Comparison of ENCODE assay signal across 33 mouse cellular contexts in the genomic region with DNA sequence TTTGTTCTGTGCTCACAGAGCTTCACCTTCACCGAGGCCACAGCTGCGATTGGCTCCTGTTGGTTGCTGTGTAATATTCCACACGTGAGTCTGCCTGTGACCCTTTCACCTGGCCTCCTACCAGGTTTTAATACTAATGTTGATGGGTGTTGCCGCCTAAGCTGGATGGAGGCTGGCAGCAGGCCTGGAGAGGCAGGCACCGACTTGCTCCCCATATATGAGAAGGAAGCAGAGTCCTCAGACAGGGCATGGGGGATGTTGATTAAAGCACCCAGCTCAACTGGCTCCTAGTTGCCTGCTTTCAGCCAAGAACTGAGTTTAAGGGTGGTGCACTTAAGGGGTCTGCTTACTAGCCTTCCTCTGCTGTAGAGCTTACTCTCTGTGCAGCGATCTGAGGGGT.
DNase-seq lines count a peak whose midpoint lies in the region; ATAC-seq and TF ChIP-seq lines count a peak whose summit lies in the region.
"Had no signal": no experiment of that assay in that cellular context is flagged by ENCODE, and none has a peak within 500 bp of the region (broad histone marks: within the 10 kb centered on the region; RNA-seq: fewer than 3 reads in every experiment).

No protein-coding gene starts in this region.

- no peaks in the 10 kb centered on the region for H3K9me3 ChIP-seq in liver, postnatal 0 days (ENCODE audit: low read length)
- no peaks in the 10 kb centered on the region for H3K9me3 ChIP-seq in stomach, postnatal 0 days (ENCODE audit: control insufficient read depth, low read length)
- H3K9me3 ChIP-seq: embryonic facial prominence, embryonic 13.5 days; forebrain, embryonic 12.5 days; G1E; hindbrain, embryonic 12.5 days; intestine, embryonic 15.5 days; limb, embryonic 10.5 days; limb, embryonic 15.5 days had no signal

- H3K4me2 ChIP-seq in liver, postnatal 0 days (ENCODE audit: low read depth, low read length): no peak overlapping the region
- H3K4me2 ChIP-seq in stomach, postnatal 0 days (replicated peaks; ENCODE audit: low read depth): no peak overlapping the region
- H3K4me2 ChIP-seq: embryonic facial prominence, embryonic 13.5 days; forebrain, embryonic 12.5 days; heart, embryonic 11.5 days; hindbrain, embryonic 12.5 days; intestine, embryonic 15.5 days; limb, embryonic 15.5 days had no signal

- H3K4me1 ChIP-seq in liver, adult 2 months (ENCODE audit: control insufficient read depth, insufficient read depth, low read length): peaks cover 4% of the 10 kb centered on the region
- H3K4me1 ChIP-seq in liver, postnatal 0 days (ENCODE audit: insufficient read depth): 0 out of 2 replicates have a peak, but pooled peaks cover 3% of the 10 kb centered on the region
- H3K4me1 ChIP-seq in stomach, postnatal 0 days (replicated peaks; ENCODE audit: control insufficient read depth, insufficient read depth): no peaks in the 10 kb centered on the region
- H3K4me1 ChIP-seq: forebrain, embryonic 12.5 days; hindbrain, embryonic 12.5 days; intestine, embryonic 15.5 days; limb, embryonic 10.5 days had no signal

- H3K27ac ChIP-seq in liver, adult 2 months (replicated peaks; ENCODE audit: insufficient read depth, low read depth, low read length): no peak overlapping the region
- H3K27ac ChIP-seq in liver, postnatal 0 days (ENCODE audit: low read depth): no peak overlapping the region
- peak overlapping the region; percentile 65 for H3K27ac ChIP-seq in stomach, postnatal 0 days (replicated peaks)
- H3K27ac ChIP-seq: embryonic facial prominence, embryonic 13.5 days; forebrain, embryonic 12.5 days; hindbrain, embryonic 12.5 days; hindbrain, postnatal 0 days; intestine, embryonic 15.5 days; kidney, postnatal 0 days; limb, embryonic 10.5 days; limb, embryonic 15.5 days; liver, embryonic 14.5 days; macrophage had no signal

- no peak overlapping the region for H3K9ac ChIP-seq in liver, adult 2 months (ENCODE audit: low read depth, low read length)
- no peak overlapping the region for H3K9ac ChIP-seq in liver, postnatal 0 days (replicated peaks)
- H3K9ac ChIP-seq in stomach, postnatal 0 days (ENCODE audit: low read length): no peak overlapping the region
- H3K9ac ChIP-seq: embryonic facial prominence, embryonic 13.5 days; forebrain, embryonic 12.5 days; forebrain, postnatal 0 days; hindbrain, embryonic 12.5 days; intestine, embryonic 15.5 days; limb, embryonic 15.5 days; liver, embryonic 14.5 days had no signal

- WGBS in liver, adult 2 months: 77% methylated on average over 6 of the region's 6 CpGs
- 76% methylated on average over 6 of the region's 6 CpGs for WGBS in liver, postnatal 0 days (ENCODE audit: insufficient replicate concordance)
- 83% methylated on average over 6 of the region's 6 CpGs for WGBS in stomach, postnatal 0 days

- peak; percentile 27 for DNase-seq in liver, adult 2 months (ENCODE audit: extremely low read depth, low read depth, low spot score)
- DNase-seq in liver, postnatal 0 days: no peak
- peak; percentile 50 for DNase-seq in ES-CJ7 (ENCODE audit: low read depth, low spot score)
- DNase-seq in ZHBTc4 (ENCODE audit: low read depth, low spot score): peak; percentile 32
- no peak for DNase-seq in stomach, postnatal 0 days (ENCODE audit: low spot score)
- DNase-seq: B cell, adult 2 months; cerebellum, adult 11 months; cerebellum, adult 9-10 months; cerebellum, postnatal 36 days; forebrain, postnatal 0 days; gastrocnemius, postnatal 14 days; heart, adult 18-20 months; heart, postnatal 36 days; kidney, adult 8-10 months; layer of hippocampus, postnatal 36 days; midbrain, embryonic 14.5 days; retina, postnatal 1 day; right cerebral cortex, postnatal 14 days; thymus, postnatal 25 days had no signal

- no peak for ATAC-seq in liver, postnatal 0 days
- ATAC-seq in stomach, postnatal 0 days (ENCODE audit: low FRiP score, low TSS enrichment): no peak
- ATAC-seq in megakaryocyte progenitor cell, adult 5-6 weeks (replicated peaks; ENCODE audit: poor library complexity): no peak
- ATAC-seq: forebrain, postnatal 0 days; hindbrain, postnatal 0 days; intestine, embryonic 15.5 days had no signal

- TF ChIP-seq POLR2A in liver, adult 2 months (IDR thresholded peaks at IDR 0.05; ENCODE audit: extremely low read depth, insufficient read depth, low read length): no peak

- H3K27me3 ChIP-seq in liver, adult 2 months (ENCODE audit: control insufficient read depth, insufficient read depth, low read length): no peaks in the 10 kb centered on the region
- H3K27me3 ChIP-seq in liver, postnatal 0 days (ENCODE audit: insufficient read depth, low read length): no peaks in the 10 kb centered on the region
- H3K27me3 ChIP-seq in stomach, postnatal 0 days (ENCODE audit: control insufficient read depth, insufficient read depth, low read length): no peaks in the 10 kb centered on the region
- H3K27me3 ChIP-seq: embryonic facial prominence, embryonic 13.5 days; forebrain, embryonic 12.5 days; hindbrain, embryonic 12.5 days; intestine, embryonic 15.5 days; limb, embryonic 15.5 days had no signal

- no peak for TF ChIP-seq CTCF in liver, adult 2 months (IDR thresholded peaks at IDR 0.05; ENCODE audit: low read depth, low read length)
- TF ChIP-seq CTCF in liver, postnatal 0 days (IDR thresholded peaks at IDR 0.05; ENCODE audit: low read depth): no peak
- no peak for TF ChIP-seq CTCF in stomach, postnatal 0 days (IDR thresholded peaks at IDR 0.05; ENCODE audit: low read depth)

- H3K79me2 ChIP-seq in liver, adult 2 months (ENCODE audit: control insufficient read depth, insufficient read depth, low read length): no peaks in the 10 kb centered on the region

- no peak overlapping the region for H3K4me3 ChIP-seq in liver, adult 2 months (ENCODE audit: insufficient read depth, low read depth, low read length)
- no peak overlapping the region for H3K4me3 ChIP-seq in liver, postnatal 0 days (ENCODE audit: low read depth, low read length)
- no peak overlapping the region for H3K4me3 ChIP-seq in stomach, postnatal 0 days (ENCODE audit: low read depth, low read length)
- H3K4me3 ChIP-seq: embryonic facial prominence, embryonic 13.5 days; erythroblast, embryonic 14.5 days; forebrain, embryonic 12.5 days; hindbrain, embryonic 12.5 days; intestine, embryonic 15.5 days; limb, embryonic 10.5 days; limb, embryonic 15.5 days had no signal

- no peak for TF ChIP-seq EP300 in liver, postnatal 0 days (IDR thresholded peaks at IDR 0.05; ENCODE audit: low read depth)
- TF ChIP-seq EP300 in stomach, postnatal 0 days (optimal IDR thresholded peaks at IDR 0.05): no peak

- H3K36me3 ChIP-seq in liver, adult 2 months (ENCODE audit: control insufficient read depth, insufficient read depth, low read length): no peaks in the 10 kb centered on the region
- no peaks in the 10 kb centered on the region for H3K36me3 ChIP-seq in liver, postnatal 0 days (replicated peaks; ENCODE audit: insufficient read depth, low read length)
- H3K36me3 ChIP-seq in stomach, postnatal 0 days (ENCODE audit: control insufficient read depth, insufficient read depth, low read length): no peaks in the 10 kb centered on the region
- H3K36me3 ChIP-seq: embryonic facial prominence, embryonic 13.5 days; forebrain, embryonic 12.5 days; G1E; hindbrain, embryonic 12.5 days; intestine, embryonic 15.5 days; limb, embryonic 10.5 days; limb, embryonic 15.5 days had no signal

Comparison
In these comparisons a context has a peak if more than half of its experiments do, and no peak if none do; other contexts are left out.
1. DNase-seq: peak in liver, adult 2 months (single experiment), ES-CJ7 (single experiment) and ZHBTc4 (single experiment); none in liver, postnatal 0 days (single experiment) and stomach, postnatal 0 days (single experiment).